ENCODE assay signal across 17 mouse cellular contexts in genomic region chr12:100209701-100210478, GRCm38 (mm10). TPM values are rescaled to one million over a fixed set of nuclear protein-coding genes. Genes with fewer than 3 reads are reported as not detected.
DNase-seq lines count a peak whose midpoint lies in the region; ATAC-seq lines count a peak whose summit lies in the region.
"Had no signal": no experiment of that assay in that cellular context is flagged by ENCODE, and none has a peak within 500 bp of the region (broad histone marks: within the 10 kb centered on the region; RNA-seq: fewer than 3 reads in every experiment).

No protein-coding gene starts in this region.

- H3K9ac ChIP-seq in hindbrain, embryonic 13.5 days, result no peak overlapping the region
- H3K9ac ChIP-seq in hindbrain, embryonic 11.5 days (ENCODE audit: low read depth, low read length), result no peak overlapping the region
- H3K9ac ChIP-seq in midbrain, embryonic 12.5 days (replicated peaks), result no peak overlapping the region
- H3K9ac ChIP-seq in midbrain, embryonic 15.5 days, result no peak overlapping the region
- H3K9ac ChIP-seq in intestine, embryonic 16.5 days (ENCODE audit: low read depth, low read length), result no peak overlapping the region
- no peak overlapping the region for H3K9ac ChIP-seq in stomach, embryonic 14.5 days (replicated peaks; ENCODE audit: low read depth, low read length)
- H3K9ac ChIP-seq: heart, embryonic 15.5 days had no signal

- no peaks in the 10 kb centered on the region for H3K27me3 ChIP-seq in hindbrain, embryonic 13.5 days
- H3K27me3 ChIP-seq in hindbrain, embryonic 11.5 days (ENCODE audit: control insufficient read depth, insufficient read depth, low read length), result no peaks in the 10 kb centered on the region
- no peaks in the 10 kb centered on the region for H3K27me3 ChIP-seq in midbrain, embryonic 12.5 days
- no peaks in the 10 kb centered on the region for H3K27me3 ChIP-seq in midbrain, embryonic 15.5 days (replicated peaks)
- H3K27me3 ChIP-seq in intestine, embryonic 16.5 days (replicated peaks; ENCODE audit: control insufficient read depth, insufficient read depth, low read length), result no peaks in the 10 kb centered on the region
- H3K27me3 ChIP-seq in stomach, embryonic 14.5 days (ENCODE audit: control insufficient read depth, insufficient read depth, low read length), result no peaks in the 10 kb centered on the region
- H3K27me3 ChIP-seq: heart, embryonic 15.5 days; Patski had no signal

- peaks cover 5% of the 10 kb centered on the region; the same call in 1 of the 2 replicates for H3K9me3 ChIP-seq in hindbrain, embryonic 13.5 days
- no peaks in the 10 kb centered on the region for H3K9me3 ChIP-seq in hindbrain, embryonic 11.5 days (ENCODE audit: control insufficient read depth, low read length)
- H3K9me3 ChIP-seq in midbrain, embryonic 12.5 days, result peaks cover 6% of the 10 kb centered on the region; the same call in 1 of the 2 replicates
- no peaks in the 10 kb centered on the region for H3K9me3 ChIP-seq in midbrain, embryonic 15.5 days
- no peaks in the 10 kb centered on the region for H3K9me3 ChIP-seq in intestine, embryonic 16.5 days (ENCODE audit: control insufficient read depth, low read length)
- no peaks in the 10 kb centered on the region for H3K9me3 ChIP-seq in stomach, embryonic 14.5 days (ENCODE audit: control insufficient read depth, low read depth, low read length)
- H3K9me3 ChIP-seq: heart, embryonic 15.5 days had no signal

- H3K4me1 ChIP-seq in hindbrain, embryonic 13.5 days (replicated peaks), result peaks cover 13% of the 10 kb centered on the region
- H3K4me1 ChIP-seq in hindbrain, embryonic 11.5 days (replicated peaks; ENCODE audit: control insufficient read depth, insufficient read depth, low read length), result no peaks in the 10 kb centered on the region
- H3K4me1 ChIP-seq in midbrain, embryonic 12.5 days, result 0 out of 2 replicates have a peak, but pooled peaks cover 5% of the 10 kb centered on the region
- H3K4me1 ChIP-seq in midbrain, embryonic 15.5 days, result peaks cover 8% of the 10 kb centered on the region
- peaks cover 18% of the 10 kb centered on the region for H3K4me1 ChIP-seq in intestine, embryonic 16.5 days (ENCODE audit: control insufficient read depth, insufficient read depth, low read length)
- peaks cover 9% of the 10 kb centered on the region; the same call in 1 of the 2 replicates for H3K4me1 ChIP-seq in stomach, embryonic 14.5 days (ENCODE audit: control insufficient read depth, insufficient read depth, low read length)

- H3K4me2 ChIP-seq in hindbrain, embryonic 13.5 days, result no peak overlapping the region
- H3K4me2 ChIP-seq in hindbrain, embryonic 11.5 days (replicated peaks; ENCODE audit: low read depth, low read length), result no peak overlapping the region
- H3K4me2 ChIP-seq in midbrain, embryonic 12.5 days (replicated peaks), result no peak overlapping the region
- no peak overlapping the region for H3K4me2 ChIP-seq in midbrain, embryonic 15.5 days
- no peak overlapping the region for H3K4me2 ChIP-seq in intestine, embryonic 16.5 days (ENCODE audit: low read depth, low read length)
- no peak overlapping the region for H3K4me2 ChIP-seq in stomach, embryonic 14.5 days (replicated peaks; ENCODE audit: low read depth, low read length)
- H3K4me2 ChIP-seq: heart, embryonic 15.5 days had no signal

- no peak overlapping the region for H3K4me3 ChIP-seq in hindbrain, embryonic 13.5 days
- no peak overlapping the region for H3K4me3 ChIP-seq in hindbrain, embryonic 11.5 days (ENCODE audit: low read depth, low read length)
- no peak overlapping the region for H3K4me3 ChIP-seq in midbrain, embryonic 12.5 days
- no peak overlapping the region for H3K4me3 ChIP-seq in midbrain, embryonic 15.5 days
- H3K4me3 ChIP-seq in intestine, embryonic 16.5 days (ENCODE audit: low read length), result no peak overlapping the region
- no peak overlapping the region for H3K4me3 ChIP-seq in stomach, embryonic 14.5 days (ENCODE audit: low read depth, low read length)
- H3K4me3 ChIP-seq: erythroblast, embryonic 14.5 days; gastrocnemius, adult 2 months; heart, embryonic 15.5 days had no signal

- H3K27ac ChIP-seq in hindbrain, embryonic 13.5 days, result 0 out of 2 replicates have a peak overlapping the region, but pooled peaks have one; percentile 8
- no peak overlapping the region for H3K27ac ChIP-seq in hindbrain, embryonic 11.5 days (ENCODE audit: low read depth, low read length)
- H3K27ac ChIP-seq in midbrain, embryonic 12.5 days (replicated peaks), result peak overlapping the region; percentile 44; the same call in 1 of the 2 replicates
- no peak overlapping the region for H3K27ac ChIP-seq in midbrain, embryonic 15.5 days
- peak overlapping the region; percentile 30; the same call in 1 of the 2 replicates for H3K27ac ChIP-seq in intestine, embryonic 16.5 days (ENCODE audit: low read length)
- peak overlapping the region; percentile 70 for H3K27ac ChIP-seq in stomach, embryonic 14.5 days (ENCODE audit: low read length)
- H3K27ac ChIP-seq: macrophage had no signal

- ATAC-seq in hindbrain, embryonic 13.5 days (ENCODE audit: low FRiP score), result no peak
- no peak for ATAC-seq in hindbrain, embryonic 11.5 days (ENCODE audit: low FRiP score)
- ATAC-seq in midbrain, embryonic 12.5 days (ENCODE audit: low FRiP score, low read depth), result no peak
- ATAC-seq in midbrain, embryonic 15.5 days (replicated peaks), result no peak
- ATAC-seq in intestine, embryonic 16.5 days, result no peak
- no peak for ATAC-seq in stomach, embryonic 14.5 days (ENCODE audit: insufficient number of reproducible peaks, insufficient read depth, low FRiP score, low read depth)

- WGBS in hindbrain, embryonic 13.5 days, result 96% methylated on average over 10 of the region's 10 CpGs
- 92% methylated on average over 10 of the region's 10 CpGs for WGBS in hindbrain, embryonic 11.5 days
- WGBS in midbrain, embryonic 12.5 days, result 95% methylated on average over 10 of the region's 10 CpGs
- 96% methylated on average over 10 of the region's 10 CpGs for WGBS in midbrain, embryonic 15.5 days
- WGBS in intestine, embryonic 16.5 days, result 78% methylated on average over 10 of the region's 10 CpGs
- whole genome bisulfite sequencing in stomach, embryonic 14.5 days, result 88% methylated on average over 10 of the region's 10 CpGs

- H3K36me3 ChIP-seq in hindbrain, embryonic 13.5 days, result peaks cover 70% of the 10 kb centered on the region
- H3K36me3 ChIP-seq in hindbrain, embryonic 11.5 days (ENCODE audit: control insufficient read depth, insufficient read depth, low read length), result peaks cover 11% of the 10 kb centered on the region
- peaks cover 48% of the 10 kb centered on the region for H3K36me3 ChIP-seq in midbrain, embryonic 12.5 days
- peaks cover 41% of the 10 kb centered on the region for H3K36me3 ChIP-seq in midbrain, embryonic 15.5 days (replicated peaks)
- H3K36me3 ChIP-seq in intestine, embryonic 16.5 days (ENCODE audit: control insufficient read depth, insufficient read depth, low read length), result peaks cover 12% of the 10 kb centered on the region
- peaks cover 41% of the 10 kb centered on the region for H3K36me3 ChIP-seq in stomach, embryonic 14.5 days (ENCODE audit: control insufficient read depth, insufficient read depth, low read length)

- DNase-seq in hindbrain, embryonic 11.5 days (ENCODE audit: low spot score), result no peak
- DNase-seq in thymus, postnatal 10 days (ENCODE audit: low spot score in 2 of 2), result no peak
- no peak for DNase-seq in retina, postnatal 1 day
- DNase-seq: adrenal gland, adult 8-10 months; cerebellum, adult 18-20 months; gastrocnemius, adult 2 months; kidney, adult 2 months; spleen, adult 18-20 months had no signal

RNA-seq across cellular contexts. Expression of gene Calm1, which starts 10.7 kb away (rescaled TPM):
- polyA plus RNA-seq in hindbrain, embryonic 13.5 days (2015; fragmentation: Nextera tagmentation; extraction: Ambion mirVana), result 2,269 and 2,272 TPM in 2 replicates
- 1,456 and 1,584 TPM in 2 replicates for polyA plus RNA-seq in hindbrain, embryonic 11.5 days (2014; fragmentation: Nextera tagmentation; extraction: Ambion mirVana)
- 1,734 and 1,740 TPM in 2 replicates for polyA plus RNA-seq in midbrain, embryonic 12.5 days (2016; fragmentation: Nextera tagmentation; extraction: Ambion mirVana)
- polyA plus RNA-seq in midbrain, embryonic 15.5 days (2015; fragmentation: Nextera tagmentation; extraction: Ambion mirVana), result 2,307 and 2,436 TPM in 2 replicates
- 2,576 and 2,612 TPM in 2 replicates for polyA plus RNA-seq in intestine, embryonic 16.5 days (2015; fragmentation: Nextera tagmentation; extraction: Ambion mirVana)
- 1,664 and 1,668 TPM in 2 replicates for polyA plus RNA-seq in stomach, embryonic 14.5 days (2014; fragmentation: Nextera tagmentation; extraction: Ambion mirVana)

RNA-seq across cellular contexts. Expression of gene Nrde2, which starts 50.4 kb away (rescaled TPM):
- polyA plus RNA-seq in hindbrain, embryonic 13.5 days (2015; fragmentation: Nextera tagmentation; extraction: Ambion mirVana), result 14.4 and 14.9 TPM in 2 replicates
- 9.0 and 11.1 TPM in 2 replicates for polyA plus RNA-seq in hindbrain, embryonic 11.5 days (2014; fragmentation: Nextera tagmentation; extraction: Ambion mirVana)
- polyA plus RNA-seq in midbrain, embryonic 12.5 days (2016; fragmentation: Nextera tagmentation; extraction: Ambion mirVana), result 14.9 and 15.4 TPM in 2 replicates
- polyA plus RNA-seq in midbrain, embryonic 15.5 days (2015; fragmentation: Nextera tagmentation; extraction: Ambion mirVana), result 12.2 and 14.1 TPM in 2 replicates
- polyA plus RNA-seq in intestine, embryonic 16.5 days (2015; fragmentation: Nextera tagmentation; extraction: Ambion mirVana), result 7.9 and 9.0 TPM in 2 replicates
- polyA plus RNA-seq in stomach, embryonic 14.5 days (2014; fragmentation: Nextera tagmentation; extraction: Ambion mirVana), result 13.1 and 13.3 TPM in 2 replicates

Comparison
In these comparisons a context has a peak if more than half of its experiments do, and no peak if none do; other contexts are left out.
1. H3K27ac ChIP-seq: peak in hindbrain, embryonic 13.5 days (single experiment), midbrain, embryonic 12.5 days (single experiment), intestine, embryonic 16.5 days (single experiment) and stomach, embryonic 14.5 days (single experiment); none in hindbrain, embryonic 11.5 days (single experiment) and midbrain, embryonic 15.5 days (single experiment).